Mouse (Mus musculus) macrophage (primary cell): Measurements from ENCODE around the gene Hist1h4d. TPM values are rescaled to one million over a fixed set of nuclear protein-coding genes. Genes with fewer than 3 reads are reported as not detected.
A peak's percentile ranks its signal among the peaks of the same experiment; 100 is the strongest.
"Not testable (repeated sequence)": the region's sequence is repeated elsewhere in the genome, so short reads cannot be mapped to it uniquely, and the experiment has no call there.

Experiments used
- H3K27ac ChIP-seq: fragments of 350-480 bp; formaldehyde crosslinking; 2 replicates; pipeline ENCODE4 v1.9.0; 2021
- H3K36me3 ChIP-seq: fragments of 350-480 bp; formaldehyde crosslinking; 2 replicates; pipeline ENCODE4 v1.9.0; 2021; ENCODE audit errors: inconsistent target
- H3K4me3 ChIP-seq: fragments of 350-480 bp; formaldehyde crosslinking; 2 replicates; pipeline ENCODE4 v1.9.0; 2021; ENCODE audit errors: inconsistent target
- H3K79me2 ChIP-seq: fragments of 350-480 bp; formaldehyde crosslinking; 2 replicates; pipeline ENCODE4 v1.9.0; 2021; ENCODE audit errors: inconsistent target
- WGBS: methylation state at CpG from one replicate; pipeline ENCODE4 v1.1.7; 2026; ENCODE audit warnings: inconsistent platforms; ENCODE audit not compliant: missing documents; 5-methylcytosine and 5-hydroxymethylcytosine counted together
- polyA plus RNA-seq: library from polyadenylated mRNA; stranded (reverse); fragments of 250-400 nt; gene quantifications from 3 replicates; pipeline ENCODE4 v1.2.4, GENCODE M21; 2018; ENCODE audit warnings: inconsistent platforms

Gene Hist1h4d
- polyA plus RNA-seq, 1 experiment from 2014 or later = 0.13 TPM

DNA sequence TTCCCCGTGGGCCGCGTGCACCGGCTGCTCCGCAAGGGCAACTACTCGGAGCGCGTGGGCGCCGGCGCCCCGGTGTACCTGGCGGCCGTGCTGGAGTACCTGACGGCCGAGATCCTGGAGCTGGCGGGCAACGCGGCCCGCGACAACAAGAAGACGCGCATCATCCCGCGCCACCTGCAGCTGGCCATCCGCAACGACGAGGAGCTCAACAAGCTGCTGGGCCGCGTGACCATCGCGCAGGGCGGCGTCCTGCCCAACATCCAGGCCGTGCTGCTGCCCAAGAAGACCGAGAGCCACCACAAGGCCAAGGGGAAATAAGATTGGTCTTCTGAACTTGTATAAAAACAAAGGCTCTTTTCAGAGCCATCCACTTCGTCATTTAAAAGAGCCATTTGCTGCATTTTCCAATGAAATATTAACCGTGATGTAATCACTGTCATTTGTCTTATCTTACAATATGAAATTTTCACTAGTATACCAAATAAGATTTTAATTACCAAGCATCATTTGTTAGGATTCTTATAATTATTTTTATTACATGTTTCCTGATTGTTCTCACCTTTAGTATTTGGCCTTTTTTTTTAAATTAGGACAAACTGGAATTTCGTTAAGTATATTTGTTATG, 6.7 kb upstream of the Hist1h4d start:
- Histone ChIP-seq H3K79me2 (peaks cover 18% of the 10 kb centered on the region; the same call in 1 of the 2 replicates), H3K4me3 (peak overlapping the region; percentile 13; the same call in 1 of the 2 replicates), H3K27ac (peak overlapping the region; percentile 67)
- H3K36me3 ChIP-seq = not testable (repeated sequence)
- 5% methylated on average over 2 of the region's 39 CpGs for WGBS

DNA sequence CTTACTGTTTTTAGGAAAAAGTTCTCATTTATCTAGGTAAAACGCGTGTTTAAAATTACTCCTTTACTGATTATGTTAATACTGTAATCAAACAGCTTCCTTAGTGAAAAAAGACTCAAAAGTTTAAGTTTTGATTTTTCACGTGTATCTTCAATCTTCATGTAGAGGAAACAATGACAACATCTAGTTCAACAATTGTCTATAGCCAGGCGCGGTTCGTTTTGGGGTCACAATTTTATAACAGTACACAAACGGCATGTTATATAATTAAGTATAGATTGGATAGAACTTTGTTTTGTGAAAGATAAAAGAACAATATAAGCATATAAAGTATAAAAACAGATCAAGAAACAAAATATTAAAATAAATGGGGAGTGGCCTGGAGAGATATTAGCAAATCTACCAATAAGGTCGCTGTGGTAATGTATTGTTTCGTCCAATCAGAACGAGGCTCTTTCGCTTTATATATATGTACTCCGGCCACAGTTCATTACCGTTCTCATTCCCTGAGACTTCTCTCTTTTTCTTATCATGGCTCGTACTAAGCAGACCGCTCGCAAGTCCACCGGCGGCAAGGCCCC, 6.0 kb upstream of the Hist1h4d start, which contains the start of gene Hist1h3d:
TSS of gene Hist1h3d (plus strand) at position 493 of the 581 bp plus-strand sequence.
- H3K4me3 ChIP-seq = peak within 1 kb of the TSS; percentile 29
- no peaks in the 10 kb centered on the region for H3K36me3 ChIP-seq
- H3K27ac ChIP-seq = peak within 1 kb of the TSS; percentile 67
- peaks cover 18% of the 10 kb centered on the region; the same call in 1 of the 2 replicates for H3K79me2 ChIP-seq
- 2% methylated on average over 13 of the region's 18 CpGs for WGBS

DNA sequence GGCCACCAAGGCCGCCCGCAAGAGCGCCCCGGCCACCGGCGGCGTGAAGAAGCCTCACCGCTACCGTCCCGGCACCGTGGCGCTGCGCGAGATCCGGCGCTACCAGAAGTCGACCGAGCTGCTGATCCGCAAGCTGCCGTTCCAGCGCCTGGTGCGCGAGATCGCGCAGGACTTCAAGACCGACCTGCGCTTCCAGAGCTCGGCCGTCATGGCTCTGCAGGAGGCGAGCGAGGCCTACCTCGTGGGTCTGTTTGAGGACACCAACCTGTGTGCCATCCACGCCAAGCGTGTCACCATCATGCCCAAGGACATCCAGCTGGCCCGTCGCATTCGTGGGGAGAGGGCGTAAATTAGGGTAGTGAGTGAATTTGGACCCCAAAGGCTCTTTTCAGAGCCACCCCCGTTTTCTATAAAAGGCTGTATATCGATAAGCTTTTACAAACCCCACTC, 5.5 kb upstream of the Hist1h4d start:
- 4% methylated on average over 8 of the region's 40 CpGs for WGBS
- peak overlapping the region; percentile 29 for H3K4me3 ChIP-seq
- not testable (repeated sequence) for H3K36me3 ChIP-seq
- H3K27ac ChIP-seq = peak overlapping the region; percentile 54
- peaks cover 18% of the 10 kb centered on the region; the same call in 1 of the 2 replicates for H3K79me2 ChIP-seq

DNA sequence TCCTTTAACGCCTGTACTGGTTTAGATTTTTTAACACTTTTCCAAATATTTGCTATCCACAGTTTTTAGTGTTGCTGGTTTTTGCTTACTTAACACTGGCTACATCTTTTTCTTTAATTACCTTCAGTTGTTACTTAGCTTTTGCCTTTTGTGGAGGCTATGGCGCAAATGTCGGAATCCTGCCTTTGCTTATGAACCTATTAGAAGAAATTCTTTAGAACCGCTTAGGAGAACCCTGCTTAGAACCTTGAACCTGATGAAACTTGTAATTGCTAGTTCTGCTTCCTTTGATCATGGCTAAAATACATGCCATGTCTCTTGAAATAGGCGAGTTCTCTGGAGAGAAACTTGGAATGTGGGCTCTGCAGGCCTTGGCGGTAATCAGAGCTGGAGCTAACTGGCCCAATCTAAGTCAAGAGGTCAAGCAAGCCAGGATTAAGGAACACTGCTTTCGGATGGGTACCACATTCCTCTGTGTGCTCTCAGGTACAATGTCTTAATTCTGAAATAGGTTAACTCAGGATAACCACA, 5.0 kb upstream of the Hist1h4d start:
- Histone ChIP-seq H3K36me3 (no peaks in the 10 kb centered on the region), H3K79me2 (peaks cover 18% of the 10 kb centered on the region; the same call in 1 of the 2 replicates), H3K4me3 (peak overlapping the region; percentile 29), H3K27ac (peak overlapping the region; percentile 54)
- WGBS = 52% methylated on average over 7 of the region's 7 CpGs

DNA sequence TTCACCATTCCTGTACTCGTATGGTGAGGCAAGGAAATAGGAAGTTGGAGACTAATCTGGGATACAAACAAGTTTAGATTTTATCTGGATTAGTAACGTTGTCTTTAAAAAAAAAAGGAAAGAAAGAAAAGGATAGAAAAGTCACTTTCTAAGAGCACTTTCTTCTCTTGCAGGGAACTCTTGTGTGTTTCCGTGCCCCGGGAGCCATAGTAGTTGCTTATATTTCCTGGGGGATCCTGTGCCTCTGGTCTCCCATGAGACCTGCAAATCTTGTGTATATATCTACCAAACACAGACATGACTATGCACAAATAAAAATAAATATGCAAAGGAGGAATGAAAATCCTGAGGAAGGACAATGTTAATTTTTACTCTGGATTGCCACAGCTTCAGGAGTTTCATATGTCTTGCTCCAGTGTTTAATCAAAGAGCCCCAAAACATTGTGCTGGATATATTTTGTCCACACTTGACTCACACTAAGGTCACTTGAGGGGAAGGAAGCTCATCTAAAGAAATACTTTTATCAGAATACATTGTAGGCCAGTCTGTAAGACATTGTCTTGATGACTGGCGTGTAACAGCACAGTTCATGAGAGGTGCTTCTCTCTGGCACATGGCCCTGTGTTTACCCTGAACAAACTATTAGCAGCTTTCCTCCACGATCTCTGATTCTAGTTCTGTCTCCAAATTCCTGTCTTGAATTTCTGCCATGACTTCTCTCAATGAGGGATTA, 4.3 kb upstream of the Hist1h4d start:
- Histone ChIP-seq H3K27ac (peak overlapping the region; percentile 54), H3K36me3 (no peaks in the 10 kb centered on the region), H3K79me2 (peaks cover 14% of the 10 kb centered on the region; the same call in 1 of the 2 replicates), H3K4me3 (peak overlapping the region; percentile 29; the same call in 1 of the 2 replicates)
- 65% methylated on average over 6 of the region's 6 CpGs for whole genome bisulfite sequencing

DNA sequence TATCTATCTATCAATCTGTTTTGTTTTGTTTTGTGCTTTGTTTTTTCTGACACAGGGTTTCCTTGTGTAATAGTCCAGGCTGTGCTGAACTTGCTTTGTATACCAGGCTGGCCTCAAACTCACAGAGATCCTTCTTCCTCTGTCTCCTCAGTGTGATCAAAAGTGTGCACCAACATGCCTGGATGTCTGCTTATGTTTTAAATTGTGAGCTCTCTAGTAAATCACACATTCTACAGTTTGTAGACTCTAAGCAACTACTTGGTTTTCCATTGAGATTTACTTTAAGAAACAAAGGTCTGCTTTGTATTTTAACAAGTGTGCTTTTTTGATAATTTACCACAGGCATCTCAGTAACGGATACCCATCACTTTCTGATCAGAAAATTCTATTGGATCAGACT, 3.6 kb upstream of the Hist1h4d start:
- H3K27ac ChIP-seq = no peak overlapping the region
- 92% methylated on average over 1 of the region's 1 CpGs for WGBS
- H3K4me3 ChIP-seq = no peak overlapping the region
- peaks cover 6% of the 10 kb centered on the region; the same call in 1 of the 2 replicates for H3K79me2 ChIP-seq
- H3K36me3 ChIP-seq = no peaks in the 10 kb centered on the region

DNA sequence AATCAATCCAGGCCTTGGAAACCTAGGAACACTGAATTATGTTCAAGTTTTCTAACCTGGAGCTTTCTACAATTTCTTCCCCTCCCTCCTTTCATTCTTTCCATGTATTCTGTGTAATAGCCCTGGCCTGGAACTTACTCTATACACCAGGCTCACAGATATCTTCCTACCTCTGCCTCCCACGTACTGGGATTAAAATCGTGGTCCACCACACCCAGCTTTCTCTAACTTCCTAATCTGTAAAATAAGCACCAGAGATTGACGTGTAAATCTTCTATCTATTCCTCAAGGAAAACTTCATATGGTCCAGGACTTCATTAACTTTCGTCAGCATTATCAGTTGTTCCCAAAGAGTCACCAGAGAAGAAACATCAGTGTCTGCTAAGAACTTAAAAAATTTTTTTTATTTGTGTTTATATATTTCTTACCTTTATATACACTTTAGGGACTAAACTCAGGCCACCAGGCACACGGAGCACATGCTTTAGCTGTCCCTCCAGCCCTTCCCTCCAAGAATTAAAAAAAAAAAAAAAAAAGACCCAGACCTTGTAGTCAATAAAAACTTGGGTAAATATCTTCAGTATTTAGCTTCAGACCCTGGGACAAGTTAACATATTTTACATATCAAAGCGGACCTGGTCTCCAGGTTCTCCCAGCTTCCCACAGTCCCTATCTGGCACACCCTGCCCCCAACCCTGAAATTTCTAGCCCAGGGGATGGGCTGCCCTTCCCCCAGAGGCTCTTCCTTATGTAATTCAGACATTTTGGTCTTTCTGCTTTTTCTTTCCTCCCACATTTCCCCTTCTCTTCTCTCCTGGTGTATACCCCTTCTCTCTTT, 1.0 kb downstream of the Hist1h4d start:
- WGBS = 27% methylated on average over 6 of the region's 6 CpGs
- H3K4me3 ChIP-seq = peak overlapping the region; percentile 32
- H3K27ac ChIP-seq = peak overlapping the region; percentile 88

DNA sequence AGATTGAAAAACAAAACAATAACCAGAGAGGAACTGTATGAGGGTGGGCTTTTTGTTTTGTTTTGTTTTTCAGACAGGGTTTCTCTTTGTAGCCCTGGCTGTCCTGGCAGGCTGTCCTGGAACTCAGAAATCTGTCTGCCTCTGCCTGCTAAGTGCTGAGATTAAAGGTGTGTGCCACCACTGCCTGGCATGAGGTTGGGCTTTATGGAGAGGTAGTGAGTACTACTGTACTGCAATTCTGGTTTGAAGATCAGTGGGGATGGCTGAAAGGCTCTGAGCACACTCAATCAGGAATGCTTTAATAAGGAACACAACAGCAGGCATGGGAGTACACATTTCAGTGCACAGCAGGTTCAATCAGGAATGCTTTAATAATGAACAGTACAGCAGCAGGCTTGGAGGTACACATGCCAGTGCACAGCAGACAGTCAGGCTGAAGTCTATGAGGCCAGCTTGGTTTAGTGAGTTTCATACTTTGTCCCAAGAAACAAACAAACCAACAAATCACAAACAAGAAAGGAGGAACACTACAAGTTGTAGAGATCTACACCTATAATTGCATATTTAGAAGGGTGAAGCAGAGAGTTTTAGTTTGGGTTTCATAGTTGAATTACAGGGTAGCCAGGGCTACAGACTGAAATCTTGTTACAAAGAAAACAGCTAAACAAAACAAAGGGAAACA, 2.1 kb downstream of the Hist1h4d start:
- Histone ChIP-seq H3K36me3 (no peaks in the 10 kb centered on the region), H3K79me2 (no peaks in the 10 kb centered on the region), H3K4me3 (no peak overlapping the region), H3K27ac (peak overlapping the region; percentile 88)

More for the DNA sequence above, 1.0 kb downstream of the Hist1h4d start:
- H3K79me2 ChIP-seq = no peaks in the 10 kb centered on the region
- no peaks in the 10 kb centered on the region for H3K36me3 ChIP-seq

DNA sequence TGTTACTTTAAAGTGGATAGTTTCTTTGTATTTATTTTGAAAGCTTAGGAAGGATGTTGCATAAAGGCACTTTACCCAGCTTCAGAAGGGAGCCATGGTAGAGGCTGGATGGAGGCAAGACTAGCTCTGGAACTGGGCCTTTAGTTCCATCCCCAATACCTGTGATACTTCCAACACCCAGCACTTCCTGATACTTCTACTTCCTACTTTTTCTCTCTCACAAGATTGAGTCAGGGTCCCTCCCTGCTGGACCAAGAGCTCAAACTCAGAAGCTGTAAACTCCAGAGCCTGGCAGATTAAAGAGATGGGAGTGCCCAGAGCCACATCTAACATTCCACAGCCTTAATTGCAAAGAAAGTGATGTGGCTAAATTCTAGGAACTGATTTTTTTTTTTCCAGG, 2.9 kb downstream of the Hist1h4d start:
- Histone ChIP-seq H3K27ac (peak overlapping the region; percentile 88), H3K79me2 (no peaks in the 10 kb centered on the region), H3K4me3 (peak overlapping the region; percentile 43), H3K36me3 (no peaks in the 10 kb centered on the region)

DNA sequence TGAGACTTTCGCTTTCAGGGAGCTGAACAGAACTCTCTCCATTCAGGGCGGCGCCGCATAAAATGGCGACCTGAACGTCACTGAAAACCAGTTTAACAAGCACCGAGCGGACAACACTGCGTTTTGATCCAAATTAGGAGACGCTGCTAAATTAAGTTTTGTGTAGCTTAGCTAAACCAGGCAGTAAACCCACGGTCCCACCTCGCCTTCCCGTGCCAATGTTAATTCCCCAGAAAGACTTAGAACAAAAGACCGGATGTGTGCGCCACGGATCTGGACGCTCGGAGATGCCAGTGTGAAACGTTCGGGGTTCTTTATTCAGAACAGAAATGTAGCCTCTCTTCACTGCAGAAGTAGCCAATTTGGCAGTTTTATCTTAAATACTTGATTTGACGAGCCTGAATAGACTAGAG, 3.6 kb downstream of the Hist1h4d start:
- Histone ChIP-seq H3K4me3 (peak overlapping the region; percentile 43), H3K27ac (peak overlapping the region; percentile 88), H3K79me2 (no peaks in the 10 kb centered on the region), H3K36me3 (no peaks in the 10 kb centered on the region)
- WGBS = under 1% methylated on average over 21 of the region's 21 CpGs

DNA sequence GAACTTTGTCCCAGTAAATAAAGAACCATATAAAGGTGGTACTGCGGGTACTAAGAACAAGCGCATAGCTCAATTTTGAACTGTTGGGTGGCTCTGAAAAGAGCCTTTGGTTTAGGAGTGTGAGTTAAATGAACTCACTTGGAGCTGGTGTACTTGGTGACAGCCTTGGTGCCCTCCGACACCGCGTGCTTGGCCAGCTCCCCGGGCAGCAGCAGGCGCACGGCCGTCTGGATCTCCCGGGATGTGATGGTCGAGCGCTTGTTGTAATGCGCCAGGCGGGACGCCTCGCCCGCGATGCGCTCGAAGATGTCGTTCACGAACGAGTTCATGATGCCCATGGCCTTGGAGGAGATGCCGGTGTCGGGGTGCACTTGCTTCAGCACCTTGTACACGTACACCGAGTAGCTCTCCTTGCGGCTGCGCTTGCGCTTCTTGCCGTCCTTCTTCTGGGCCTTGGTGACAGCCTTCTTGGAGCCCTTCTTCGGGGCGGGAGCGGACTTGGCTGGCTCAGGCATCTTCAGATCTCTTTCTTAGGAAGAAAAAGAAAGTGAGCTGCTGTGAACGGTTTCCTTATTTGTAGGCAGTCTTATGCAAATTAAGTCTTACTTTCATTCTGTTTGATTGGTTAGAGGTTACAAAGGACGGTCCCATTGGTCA, 4.2 kb downstream of the Hist1h4d start:
- 0% methylated on average over 7 of the region's 36 CpGs for WGBS
- Histone ChIP-seq H3K27ac (peak overlapping the region; percentile 88), H3K4me3 (peak overlapping the region; percentile 43)
- H3K36me3 ChIP-seq, H3K79me2 ChIP-seq: not testable (repeated sequence)

DNA sequence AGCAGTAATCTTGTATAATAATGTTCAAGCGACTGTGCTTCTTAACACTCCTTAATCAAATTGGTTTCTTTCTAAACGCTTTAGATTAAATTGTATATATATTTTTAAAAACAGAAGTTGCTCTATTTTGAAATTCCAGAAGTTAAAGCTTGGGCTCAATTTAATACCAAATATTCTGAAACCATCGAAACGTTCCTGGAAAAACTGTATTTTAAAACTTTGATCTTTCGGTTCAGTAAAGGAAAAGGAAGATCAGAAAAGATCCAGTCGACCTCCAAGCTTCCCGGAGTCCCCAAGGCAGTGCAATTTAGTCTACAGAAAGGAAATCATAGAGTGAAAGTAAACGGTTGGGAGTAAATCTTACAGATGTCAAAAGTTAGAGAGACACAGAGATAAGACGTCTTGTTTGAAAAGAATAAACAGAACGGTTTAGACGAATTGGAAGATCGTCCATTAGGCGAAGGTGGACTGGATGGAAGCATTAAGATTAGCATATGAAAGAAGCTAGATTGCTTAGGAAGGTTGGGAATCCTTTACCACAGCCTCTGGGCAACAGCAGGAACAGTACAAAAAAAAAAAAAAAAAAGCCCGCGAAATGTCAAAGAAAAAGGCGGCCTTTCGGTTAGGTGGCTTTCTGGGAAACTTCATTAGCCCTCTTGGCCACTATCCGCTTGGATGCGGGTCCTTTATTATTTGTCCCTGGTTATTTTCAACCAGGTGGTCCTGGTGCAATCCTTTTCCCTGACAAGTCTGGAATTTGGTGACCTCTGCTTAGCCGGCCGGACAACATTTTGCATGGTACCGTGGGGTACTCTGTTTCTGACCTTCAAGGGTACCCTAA, 4.9 kb downstream of the Hist1h4d start:
- 6% methylated on average over 22 of the region's 22 CpGs for WGBS

DNA sequence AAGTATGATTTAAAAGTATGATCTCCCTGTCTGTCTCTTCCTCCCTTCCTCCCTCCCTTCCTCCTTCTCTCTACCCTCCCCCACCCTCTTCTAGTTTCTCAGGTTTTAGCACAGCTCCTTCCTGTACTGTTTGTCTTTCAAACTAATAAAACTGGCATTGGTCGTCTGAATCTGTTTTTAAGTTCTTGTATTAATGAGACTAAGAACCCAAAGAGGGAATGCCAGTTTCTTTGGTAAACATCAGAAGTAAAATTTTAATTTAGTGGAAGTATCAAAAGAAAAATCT, 5.5 kb downstream of the Hist1h4d start:
- Histone ChIP-seq H3K27ac (peak overlapping the region; percentile 81), H3K4me3 (peak overlapping the region; percentile 43), H3K36me3 (no peaks in the 10 kb centered on the region), H3K79me2 (no peaks in the 10 kb centered on the region)
- WGBS = no CpG with 5 or more reads among the region's 1 CpGs

More for the DNA sequence above, 4.9 kb downstream of the Hist1h4d start:
- Histone ChIP-seq H3K4me3 (peak overlapping the region; percentile 43), H3K27ac (peak overlapping the region; percentile 81), H3K79me2 (no peaks in the 10 kb centered on the region), H3K36me3 (no peaks in the 10 kb centered on the region)
